Mouse (Mus musculus) hindbrain, embryonic 11.5 days (tissue): ENCODE measurements around the gene Lrba. TPM values are rescaled to one million over a fixed set of nuclear protein-coding genes. Genes with fewer than 3 reads are reported as not detected.

Source experiments
- ATAC-seq: fragments of 200-750 bp; cut with Nextera tagmentation; 2 replicates; pipeline ENCODE4 v1.8.0; 2017; ENCODE audit warnings: mild to moderate bottlenecking, moderate TSS enrichment, moderate library complexity; ENCODE audit not compliant: low FRiP score
- DNase-seq: peaks from one replicate; pipeline ENCODE4 v3.0.0-alpha.2; 2015; ENCODE audit warnings: low spot score
- H3K27ac ChIP-seq: fragments of 300-500 bp; sonication (generic); 2 replicates; pipeline ENCODE4 v1.5.1; 2014; ENCODE audit warnings: mild to moderate bottlenecking, low read depth, low read length
- H3K27me3 ChIP-seq: fragments of 300-500 bp; sonication (generic); 2 replicates; pipeline ENCODE4 v1.6.1; 2014; ENCODE audit warnings: mild to moderate bottlenecking, low read length, moderate library complexity, mixed read lengths; ENCODE audit not compliant: control insufficient read depth, insufficient read depth
- H3K36me3 ChIP-seq: fragments of 300-500 bp; sonication (generic); 2 replicates; pipeline ENCODE4 v1.6.1; 2014; ENCODE audit warnings: mild to moderate bottlenecking, low read length, moderate library complexity, mixed read lengths; ENCODE audit not compliant: control insufficient read depth, insufficient read depth
- H3K4me1 ChIP-seq: fragments of 300-500 bp; sonication (generic); replicated peaks from 2 replicates; pipeline ENCODE4 v1.6.1; 2014; ENCODE audit warnings: low read length, mixed read lengths; ENCODE audit not compliant: control insufficient read depth, insufficient read depth
- H3K4me2 ChIP-seq: fragments of 300-500 bp; sonication (generic); replicated peaks from 2 replicates; pipeline ENCODE4 v1.6.1; 2014; ENCODE audit warnings: mild to moderate bottlenecking, low read depth, low read length
- H3K4me3 ChIP-seq: fragments of 300-500 bp; sonication (generic); 2 replicates; pipeline ENCODE4 v1.5.1; 2014; ENCODE audit warnings: low read depth, low read length
- H3K9ac ChIP-seq: fragments of 300-500 bp; sonication (generic); 2 replicates; pipeline ENCODE4 v1.6.1; 2014; ENCODE audit warnings: low read depth, low read length
- H3K9me3 ChIP-seq: fragments of 300-500 bp; sonication (generic); 2 replicates; pipeline ENCODE4 v1.6.1; 2016; ENCODE audit warnings: low read length; ENCODE audit not compliant: control insufficient read depth
- WGBS: fragments of 180-500 bp; shearing (Covaris S2); extraction: QIAGEN DNeasy Blood & Tissue Kit; methylation state at CpG from one replicate; pipeline ENCODE4 v1.1.7; 2014; 5-methylcytosine and 5-hydroxymethylcytosine counted together
- polyA plus RNA-seq: library from polyadenylated mRNA; unstranded; fragments of >200 nt; fragmentation: Nextera tagmentation; extraction: Ambion mirVana; gene quantifications from 2 replicates; pipeline ENCODE4 v1.2.1, GENCODE M21; 2014

The Lrba gene
- polyA plus RNA-seq, 1 experiment from 2014 or later = 11.2 TPM

DNA sequence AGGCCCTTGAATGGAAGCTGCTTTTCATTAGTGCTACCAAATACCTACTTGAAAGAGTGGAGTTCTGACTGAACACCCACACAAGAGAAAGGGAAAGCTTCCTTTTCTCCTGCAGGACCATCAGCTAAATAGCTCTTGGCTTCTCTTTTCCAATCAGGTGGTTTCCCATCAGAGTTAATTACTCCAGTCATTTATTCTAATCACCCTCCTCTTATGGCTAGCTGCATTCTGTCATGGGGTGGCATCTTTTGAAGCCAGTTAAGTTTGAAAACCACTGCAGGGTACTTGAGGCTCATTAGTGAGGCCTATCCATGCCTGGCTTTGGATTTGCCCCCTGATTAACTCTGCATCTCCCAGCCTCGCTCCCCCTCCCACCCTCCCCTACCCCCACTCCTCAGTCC lies 476.7 kb downstream of the Lrba start:
- H3K27ac ChIP-seq = peak overlapping the region; percentile 19; the same call in 1 of the 2 replicates
- H3K9me3 ChIP-seq = no peaks in the 10 kb centered on the region
- no peak overlapping the region for H3K9ac ChIP-seq
- no peak overlapping the region for H3K4me2 ChIP-seq
- H3K36me3 ChIP-seq = no peaks in the 10 kb centered on the region
- H3K4me3 ChIP-seq = no peak overlapping the region
- H3K27me3 ChIP-seq = no peaks in the 10 kb centered on the region
- WGBS = 0% methylated on average over 1 of the region's 1 CpGs
- H3K4me1 ChIP-seq = no peaks in the 10 kb centered on the region
- DNase-seq (peak; percentile 49), ATAC-seq (peak; percentile 90)

- Histone ChIP-seq H3K9ac (no peak overlapping the region), H3K27me3 (no peaks in the 10 kb centered on the region), H3K4me2 (no peak overlapping the region), H3K27ac (no peak overlapping the region), H3K9me3 (no peaks in the 10 kb centered on the region), H3K4me3 (no peak overlapping the region), H3K4me1 (no peaks in the 10 kb centered on the region), H3K36me3 (no peaks in the 10 kb centered on the region)
- no peak for ATAC-seq
- no peak for DNase-seq
- 33% methylated on average over 4 of the region's 4 CpGs for WGBS
Observed at GRCm38 (mm10) chr3:86709472-86709871, 485.0 kb downstream of the Lrba start.

- no peaks in the 10 kb centered on the region for H3K9me3 ChIP-seq
- no peaks in the 10 kb centered on the region for H3K4me1 ChIP-seq
- ATAC-seq = no peak
- no peak overlapping the region for H3K27ac ChIP-seq
- H3K9ac ChIP-seq = no peak overlapping the region
- H3K4me3 ChIP-seq = no peak overlapping the region
- H3K27me3 ChIP-seq = no peaks in the 10 kb centered on the region
- WGBS = 81% methylated on average over 1 of the region's 1 CpGs
- H3K4me2 ChIP-seq = no peak overlapping the region
- no peaks in the 10 kb centered on the region for H3K36me3 ChIP-seq
- DNase-seq = no peak
Observed at GRCm38 (mm10) chr3:86711530-86711929, 487.1 kb downstream of the Lrba start.

DNA sequence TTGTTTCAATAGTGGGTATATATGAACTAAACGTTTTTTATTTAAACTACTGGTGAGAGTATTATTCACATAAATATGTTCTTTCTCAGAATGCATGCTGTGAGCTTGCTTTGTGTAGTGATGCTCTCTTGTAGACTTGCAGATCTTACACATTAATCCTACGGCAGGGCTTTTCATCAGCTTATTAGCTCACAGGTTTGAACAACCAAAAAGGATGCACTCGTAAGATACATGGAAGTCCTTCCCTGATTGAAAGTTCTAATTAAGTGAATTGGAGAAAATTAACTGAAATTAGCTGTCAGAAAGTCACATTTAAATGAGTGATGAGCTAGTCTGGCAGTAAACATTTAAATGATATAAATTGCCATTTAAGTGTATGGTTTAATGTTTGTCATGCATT lies 488.3 kb downstream of the Lrba start:
- Histone ChIP-seq H3K4me2 (no peak overlapping the region), H3K4me1 (no peaks in the 10 kb centered on the region), H3K4me3 (no peak overlapping the region), H3K27me3 (no peaks in the 10 kb centered on the region), H3K36me3 (no peaks in the 10 kb centered on the region), H3K9ac (no peak overlapping the region), H3K27ac (no peak overlapping the region), H3K9me3 (no peaks in the 10 kb centered on the region)
- no peak for ATAC-seq
- 54% methylated on average over 3 of the region's 3 CpGs for WGBS
- no peak for DNase-seq

GRCm38 (mm10) chr3:86714446-86714845 lies 490.0 kb downstream of the Lrba start:
- no peak for ATAC-seq
- H3K9me3 ChIP-seq = no peaks in the 10 kb centered on the region
- H3K4me1 ChIP-seq = no peaks in the 10 kb centered on the region
- H3K9ac ChIP-seq = no peak overlapping the region
- H3K4me3 ChIP-seq = no peak overlapping the region
- H3K27me3 ChIP-seq = no peaks in the 10 kb centered on the region
- H3K36me3 ChIP-seq = no peaks in the 10 kb centered on the region
- H3K27ac ChIP-seq = no peak overlapping the region
- 76% methylated on average over 2 of the region's 2 CpGs for WGBS
- H3K4me2 ChIP-seq = no peak overlapping the region
- no peak for DNase-seq

DNA sequence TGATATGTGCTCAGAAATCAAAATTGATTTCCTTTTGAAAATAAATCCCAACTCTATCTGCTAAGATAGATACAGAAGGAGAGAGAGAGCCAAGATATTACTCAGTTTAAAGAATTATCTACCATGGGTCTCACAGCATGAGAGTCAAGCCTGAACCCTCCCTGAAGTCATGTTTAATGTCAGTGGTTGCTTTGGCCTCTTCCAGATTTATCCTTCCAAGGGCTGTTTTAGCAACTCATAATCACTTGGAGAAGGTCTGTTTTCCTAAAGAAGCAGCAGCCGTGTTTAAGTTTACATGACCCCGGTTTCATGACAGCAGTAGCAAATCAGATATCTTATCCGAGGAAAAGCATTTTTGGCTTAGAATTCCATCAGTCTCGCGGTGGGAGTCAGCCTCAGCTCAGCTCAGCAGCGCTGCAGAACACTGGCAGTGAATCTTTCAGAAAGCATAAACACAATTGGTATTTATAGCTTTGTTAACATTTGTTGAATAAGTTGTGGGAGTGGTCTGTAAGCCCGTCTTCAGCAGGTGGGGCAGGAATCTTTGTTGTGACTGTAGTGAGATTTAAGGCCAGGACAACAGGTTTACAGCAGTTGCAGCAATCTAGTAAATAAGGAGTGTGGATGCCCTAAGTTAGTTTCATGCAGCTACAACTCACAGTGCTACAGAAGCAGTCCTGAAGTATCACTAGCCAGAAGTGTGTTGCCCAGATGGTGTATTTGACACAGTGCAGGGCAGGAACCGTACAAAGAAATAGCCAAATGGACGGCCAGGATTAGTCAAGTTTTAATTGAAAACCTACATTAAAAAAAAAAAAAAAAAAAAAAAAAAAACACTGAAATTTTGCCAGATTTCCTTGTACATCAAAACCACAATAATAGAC lies 499.2 kb downstream of the Lrba start:
- 61% methylated on average over 9 of the region's 9 CpGs for WGBS
- no peaks in the 10 kb centered on the region for H3K4me1 ChIP-seq

GRCm38 (mm10) chr3:86725113-86725512 lies 500.6 kb downstream of the Lrba start:
- no peak overlapping the region for H3K9ac ChIP-seq
- H3K4me1 ChIP-seq = no peaks in the 10 kb centered on the region
- 79% methylated on average over 9 of the region's 9 CpGs for WGBS
- H3K27ac ChIP-seq = no peak overlapping the region
- H3K36me3 ChIP-seq = no peaks in the 10 kb centered on the region
- H3K4me2 ChIP-seq = no peak overlapping the region
- no peak overlapping the region for H3K4me3 ChIP-seq
- ATAC-seq (no peak), DNase-seq (no peak)
- H3K9me3 ChIP-seq = no peaks in the 10 kb centered on the region
- H3K27me3 ChIP-seq = no peaks in the 10 kb centered on the region

More for the DNA sequence above, 499.2 kb downstream of the Lrba start:
- H3K9ac ChIP-seq = no peak overlapping the region
- H3K4me2 ChIP-seq = no peak overlapping the region
- ATAC-seq = no peak
- no peak overlapping the region for H3K4me3 ChIP-seq
- no peaks in the 10 kb centered on the region for H3K27me3 ChIP-seq
- DNase-seq = no peak
- H3K27ac ChIP-seq = no peak overlapping the region
- H3K9me3 ChIP-seq = no peaks in the 10 kb centered on the region
- H3K36me3 ChIP-seq = no peaks in the 10 kb centered on the region

GRCm38 (mm10) chr3:86738831-86739230 lies 514.4 kb downstream of the Lrba start:
- H3K4me2 ChIP-seq = no peak overlapping the region
- no peaks in the 10 kb centered on the region for H3K9me3 ChIP-seq
- no peak overlapping the region for H3K4me3 ChIP-seq
- no peak for DNase-seq
- no peak for ATAC-seq
- H3K4me1 ChIP-seq = no peaks in the 10 kb centered on the region
- WGBS = 77% methylated on average over 3 of the region's 3 CpGs
- H3K27me3 ChIP-seq = no peaks in the 10 kb centered on the region
- H3K9ac ChIP-seq = no peak overlapping the region
- H3K27ac ChIP-seq = no peak overlapping the region
- H3K36me3 ChIP-seq = no peaks in the 10 kb centered on the region

DNA sequence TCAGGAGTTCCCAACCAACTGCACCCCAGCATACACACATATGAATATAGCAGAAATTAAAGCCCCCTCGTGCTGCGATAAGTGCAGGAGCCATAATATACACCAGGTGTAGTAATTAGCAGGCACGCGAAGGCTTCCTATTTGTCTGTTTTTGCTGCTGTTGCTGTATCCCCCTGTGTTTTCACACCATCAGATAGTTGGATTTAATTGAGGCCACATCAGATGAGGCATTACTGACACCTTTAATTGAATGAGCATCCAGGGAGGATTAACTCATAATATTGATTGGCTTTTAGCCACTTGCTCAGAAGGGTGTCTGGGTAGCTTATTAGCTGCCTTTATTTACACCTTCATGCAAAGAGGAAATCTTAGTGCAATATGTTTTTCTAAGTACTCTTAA lies 515.3 kb downstream of the Lrba start:
- no peak overlapping the region for H3K27ac ChIP-seq
- H3K9me3 ChIP-seq = no peaks in the 10 kb centered on the region
- no peak for ATAC-seq
- no peak overlapping the region for H3K4me3 ChIP-seq
- H3K27me3 ChIP-seq = no peaks in the 10 kb centered on the region
- no peak overlapping the region for H3K9ac ChIP-seq
- WGBS = 89% methylated on average over 4 of the region's 4 CpGs
- H3K36me3 ChIP-seq = no peaks in the 10 kb centered on the region
- H3K4me2 ChIP-seq = no peak overlapping the region
- no peaks in the 10 kb centered on the region for H3K4me1 ChIP-seq
- no peak for DNase-seq
